Mouse (Mus musculus) heart, adult 2 months (tissue): Measurements from ENCODE around the gene Atp5h.

ENCODE experiments used
- CTCF ChIP-seq: fragments of 200-600 bp; IDR thresholded peaks from 2 replicates; pipeline ENCODE4 v1.8.1; 2022; ENCODE audit warnings: antibody characterized with exemption, mild to moderate bottlenecking, moderate library complexity
- EP300 ChIP-seq: fragments of 200-500 bp; IDR thresholded peaks from 2 replicates; pipeline ENCODE4 v1.6.1; 2011; ENCODE audit warnings: low read depth, low read length, control low read depth; ENCODE audit not compliant: insufficient read depth
- POLR2A ChIP-seq: fragments of 200-500 bp; IDR thresholded peaks from 2 replicates; pipeline ENCODE4 v1.6.1; 2011; ENCODE audit warnings: mild to moderate bottlenecking, low read depth, low read length, control low read depth; ENCODE audit not compliant: insufficient read depth

DNA sequence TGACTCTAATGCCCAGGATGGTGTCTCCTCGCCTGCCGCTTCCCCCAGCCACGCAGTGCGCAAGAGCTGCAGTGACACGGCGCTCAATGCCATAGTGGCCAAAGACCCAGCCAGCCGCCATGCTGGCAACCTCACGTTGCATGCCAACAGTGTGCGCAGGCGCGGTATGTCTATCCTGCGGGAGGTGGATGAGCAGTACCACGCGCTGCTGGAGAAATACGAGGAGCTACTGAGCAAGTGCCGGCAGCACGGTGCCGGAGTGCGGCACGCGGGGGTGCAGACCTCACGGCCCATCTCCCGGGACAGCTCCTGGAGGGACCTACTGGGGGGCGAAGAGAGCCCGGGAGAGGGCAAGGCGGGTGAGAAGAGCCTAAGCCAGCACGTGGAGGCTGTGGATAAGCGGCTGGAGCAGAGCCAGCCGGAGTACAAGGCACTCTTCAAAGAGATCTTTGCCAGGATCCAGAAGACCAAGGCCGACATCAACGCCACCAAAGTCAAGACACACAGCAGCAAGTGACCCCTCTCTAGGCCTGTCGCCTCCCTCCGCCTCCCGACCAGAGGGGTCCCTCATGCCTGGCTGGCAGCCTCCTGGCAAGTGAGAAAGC, 25.9 kb downstream of the Atp5h start:
- TF ChIP-seq CTCF: no peak
- TF ChIP-seq POLR2A: no peak; the same call in 1 of the 2 replicates
- TF ChIP-seq EP300: no peak
